Mouse (Mus musculus) thymus, adult 2 months (tissue): Measurements from ENCODE around the gene Tma7.

ENCODE experiments used
- CTCF ChIP-seq: fragments of 200-500 bp; IDR thresholded peaks from 2 replicates; pipeline ENCODE4 v1.5.1; 2012; ENCODE audit warnings: mild to moderate bottlenecking, control low read depth, low read length, moderate library complexity, borderline replicate concordance; ENCODE audit not compliant: control insufficient read depth, poor library complexity, insufficient read depth; ENCODE audit errors: extremely low read depth
- POLR2A ChIP-seq: fragments of 200-500 bp; IDR thresholded peaks from 2 replicates; pipeline ENCODE4 v1.6.1; 2012; ENCODE audit warnings: mild to moderate bottlenecking, low read length, control low read depth, moderate library complexity; ENCODE audit not compliant: control insufficient read depth, poor library complexity, insufficient read depth; ENCODE audit errors: extremely low read depth

DNA sequence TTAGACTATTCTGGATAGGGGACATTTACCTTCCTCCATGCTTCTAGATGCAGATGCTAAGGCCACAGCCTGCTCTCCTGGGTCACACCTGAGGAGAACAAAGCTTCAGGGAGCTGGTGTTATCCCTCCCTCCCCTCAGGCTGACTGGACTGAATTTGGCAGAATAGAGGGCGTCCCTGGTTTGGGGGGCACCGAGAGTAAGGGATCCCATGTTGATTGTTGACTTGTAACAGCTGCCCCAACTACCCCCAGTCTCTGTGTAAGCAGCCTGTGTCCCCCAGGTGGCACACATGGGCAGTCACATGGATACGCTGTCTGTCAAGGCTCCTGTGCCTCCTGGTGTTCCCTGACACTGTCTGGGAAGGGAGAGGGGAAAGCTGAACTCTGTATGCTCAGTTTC lies 54.0 kb downstream of the Tma7 start:
- TF ChIP-seq POLR2A (no peak), CTCF (no peak)
